In the genomic region with DNA sequence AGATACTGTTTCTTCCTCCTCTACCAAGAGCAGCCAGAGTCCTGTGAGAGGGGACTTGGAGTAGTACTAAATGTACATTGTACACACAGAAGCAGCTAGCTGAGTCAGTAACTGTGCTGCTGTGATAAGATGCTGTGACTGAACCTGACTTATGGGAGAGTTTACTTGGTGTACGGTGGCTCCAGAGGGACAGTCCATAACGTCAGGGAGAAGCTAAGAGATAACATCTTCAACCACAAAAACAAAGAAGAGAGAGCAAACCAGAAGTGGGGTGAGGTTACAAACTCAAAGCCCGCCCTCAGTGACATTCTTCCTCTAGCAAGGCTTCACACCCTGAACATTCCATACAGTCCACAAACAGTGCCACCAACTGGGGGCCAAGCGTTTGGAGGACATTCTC, we compare ENCODE assay signal across 14 mouse cellular contexts. TPM values are rescaled to one million over a fixed set of nuclear protein-coding genes. Genes with fewer than 3 reads are reported as not detected.
DNase-seq lines count a peak whose midpoint lies in the region; ATAC-seq and TF ChIP-seq lines count a peak whose summit lies in the region.
"Had no signal": no experiment of that assay in that cellular context is flagged by ENCODE, and none has a peak within 500 bp of the region (broad histone marks: within the 10 kb centered on the region; RNA-seq: fewer than 3 reads in every experiment).

No protein-coding gene starts in this region.

- H3K4me1 ChIP-seq in kidney, postnatal 0 days (replicated peaks; ENCODE audit: insufficient read depth, low read length), result peaks cover 11% of the 10 kb centered on the region; the same call in 1 of the 2 replicates
- H3K4me1 ChIP-seq in kidney, embryonic 14.5 days (ENCODE audit: control insufficient read depth, insufficient read depth, low read length), result peaks cover 10% of the 10 kb centered on the region; the same call in 1 of the 2 replicates
- peaks cover 14% of the 10 kb centered on the region for H3K4me1 ChIP-seq in liver, postnatal 0 days (ENCODE audit: insufficient read depth)

- no peak overlapping the region for H3K27ac ChIP-seq in kidney, postnatal 0 days
- H3K27ac ChIP-seq in kidney, embryonic 14.5 days (ENCODE audit: low read depth, low read length), result no peak overlapping the region
- 0 out of 2 replicates have a peak overlapping the region, but pooled peaks have one; percentile 22 for H3K27ac ChIP-seq in liver, postnatal 0 days (ENCODE audit: low read depth)
- H3K27ac ChIP-seq: embryonic facial prominence, embryonic 12.5 days; forebrain, embryonic 12.5 days; intestine, embryonic 15.5 days had no signal

- H3K4me2 ChIP-seq in kidney, postnatal 0 days (ENCODE audit: low read length), result no peak overlapping the region
- H3K4me2 ChIP-seq in kidney, embryonic 14.5 days (replicated peaks; ENCODE audit: low read depth, low read length), result no peak overlapping the region
- H3K4me2 ChIP-seq in liver, postnatal 0 days (ENCODE audit: low read depth, low read length), result no peak overlapping the region
- H3K4me2 ChIP-seq: embryonic facial prominence, embryonic 12.5 days; forebrain, embryonic 12.5 days; intestine, embryonic 15.5 days had no signal

- TF ChIP-seq EP300 in liver, postnatal 0 days (IDR thresholded peaks at IDR 0.05; ENCODE audit: low read depth), result peak; percentile 78

- 57% methylated on average over 4 of the region's 4 CpGs for WGBS in kidney, postnatal 0 days
- 57% methylated on average over 4 of the region's 4 CpGs for WGBS in kidney, embryonic 14.5 days
- WGBS in liver, postnatal 0 days (ENCODE audit: insufficient replicate concordance), result 31% methylated on average over 4 of the region's 4 CpGs

- H3K9ac ChIP-seq in kidney, postnatal 0 days (ENCODE audit: low read depth, low read length), result no peak overlapping the region
- no peak overlapping the region for H3K9ac ChIP-seq in kidney, embryonic 14.5 days (ENCODE audit: low read depth, low read length)
- H3K9ac ChIP-seq in liver, postnatal 0 days (replicated peaks), result 0 out of 2 replicates have a peak overlapping the region, but pooled peaks have one; percentile 11
- H3K9ac ChIP-seq: embryonic facial prominence, embryonic 12.5 days; forebrain, embryonic 12.5 days; intestine, embryonic 15.5 days had no signal

- no peak overlapping the region for H3K4me3 ChIP-seq in kidney, postnatal 0 days (replicated peaks; ENCODE audit: low read depth, low read length)
- no peak overlapping the region for H3K4me3 ChIP-seq in kidney, embryonic 14.5 days (ENCODE audit: low read length)
- no peak overlapping the region for H3K4me3 ChIP-seq in liver, postnatal 0 days (ENCODE audit: low read depth, low read length)
- H3K4me3 ChIP-seq: embryonic facial prominence, embryonic 12.5 days; forebrain, embryonic 12.5 days; intestine, embryonic 15.5 days had no signal

- H3K36me3 ChIP-seq in kidney, postnatal 0 days (ENCODE audit: insufficient read depth, low read length), result no peaks in the 10 kb centered on the region
- H3K36me3 ChIP-seq in kidney, embryonic 14.5 days (ENCODE audit: control insufficient read depth, insufficient read depth, low read length), result peaks cover 3% of the 10 kb centered on the region; the same call in 1 of the 2 replicates
- no peaks in the 10 kb centered on the region for H3K36me3 ChIP-seq in liver, postnatal 0 days (replicated peaks; ENCODE audit: insufficient read depth, low read length)
- H3K36me3 ChIP-seq: embryonic facial prominence, embryonic 12.5 days; intestine, embryonic 15.5 days had no signal

- peak; percentile 36 for DNase-seq in kidney, postnatal 0 days (ENCODE audit: low spot score)
- DNase-seq in c-Kit-positive CD71-positive TER-119-negative erythroid progenitor cells, embryonic 14.5 days (ENCODE audit: low read depth), result peak; percentile 82
- no peak for DNase-seq in liver, postnatal 0 days
- DNase-seq in lung, postnatal 10 days, result no peak
- no peak for DNase-seq in lung, postnatal 25 days (ENCODE audit: low spot score)
- DNase-seq in B cell, adult 2 months, result no peak
- DNase-seq in urinary bladder, postnatal 25 days (ENCODE audit: low spot score), result no peak
- DNase-seq: cerebellum, postnatal 14 days; lung, postnatal 14 days had no signal

- no peak for ATAC-seq in kidney, postnatal 0 days (replicated peaks; ENCODE audit: low FRiP score, low read depth)
- ATAC-seq in kidney, embryonic 14.5 days (ENCODE audit: low FRiP score, low TSS enrichment), result no peak
- peak; percentile 89 for ATAC-seq in liver, postnatal 0 days
- ATAC-seq: intestine, embryonic 15.5 days; midbrain, embryonic 16.5 days had no signal

- H3K27me3 ChIP-seq in kidney, postnatal 0 days (ENCODE audit: insufficient read depth, low read length), result no peaks in the 10 kb centered on the region
- no peaks in the 10 kb centered on the region for H3K27me3 ChIP-seq in kidney, embryonic 14.5 days (ENCODE audit: control insufficient read depth, insufficient read depth, low read length)
- H3K27me3 ChIP-seq in liver, postnatal 0 days (ENCODE audit: insufficient read depth, low read length), result no peaks in the 10 kb centered on the region
- H3K27me3 ChIP-seq: embryonic facial prominence, embryonic 12.5 days; forebrain, embryonic 12.5 days; intestine, embryonic 15.5 days had no signal

- TF ChIP-seq CTCF in kidney, postnatal 0 days (IDR thresholded peaks at IDR 0.05; ENCODE audit: low read depth), result peak; percentile 9; the same call in 1 of the 2 replicates
- 0 out of 2 replicates have a peak, but pooled peaks have one; percentile 9 for TF ChIP-seq CTCF in liver, postnatal 0 days (IDR thresholded peaks at IDR 0.05; ENCODE audit: low read depth)

- no peaks in the 10 kb centered on the region for H3K9me3 ChIP-seq in kidney, postnatal 0 days (replicated peaks; ENCODE audit: low read length)
- H3K9me3 ChIP-seq in kidney, embryonic 14.5 days (ENCODE audit: control insufficient read depth, low read length), result no peaks in the 10 kb centered on the region
- H3K9me3 ChIP-seq in liver, postnatal 0 days (ENCODE audit: low read length), result no peaks in the 10 kb centered on the region
- H3K9me3 ChIP-seq: embryonic facial prominence, embryonic 12.5 days; forebrain, embryonic 12.5 days; intestine, embryonic 15.5 days had no signal

RNA-seq across cellular contexts. Expression of gene Phf2, which starts 25.6 kb away (rescaled TPM):
- polyA plus RNA-seq in kidney, postnatal 0 days (2015; fragmentation: Nextera tagmentation; extraction: Ambion mirVana), result 5.3 and 5.4 TPM in 2 replicates
- polyA plus RNA-seq in kidney, embryonic 14.5 days (2014; fragmentation: Nextera tagmentation; extraction: Ambion mirVana), result 9.9 and 11.8 TPM in 2 replicates
- 1.5 and 1.6 TPM in 2 replicates for polyA plus RNA-seq in liver, postnatal 0 days (2015; fragmentation: Nextera tagmentation; extraction: Ambion mirVana)

Comparison
In these comparisons a context has a peak if more than half of its experiments do, and no peak if none do; other contexts are left out.
1. DNase-seq: peak in kidney, postnatal 0 days (single experiment) and c-Kit-positive CD71-positive TER-119-negative erythroid progenitor cells, embryonic 14.5 days (single experiment); none in liver, postnatal 0 days (single experiment), lung, postnatal 10 days (single experiment), lung, postnatal 25 days (single experiment), B cell, adult 2 months (0 of 2) and urinary bladder, postnatal 25 days (single experiment).